Mouse (Mus musculus) cerebellum, adult 9-11 months (tissue): Measurements from ENCODE around the gene Hnrnpk.
"Not testable (repeated sequence)": the region's sequence is repeated elsewhere in the genome, so short reads cannot be mapped to it uniquely, and the experiment has no call there.

Source experiments
- DNase-seq: peaks from one replicate; pipeline ENCODE4 v3.0.0; 2022

Gene Hnrnpk

DNA sequence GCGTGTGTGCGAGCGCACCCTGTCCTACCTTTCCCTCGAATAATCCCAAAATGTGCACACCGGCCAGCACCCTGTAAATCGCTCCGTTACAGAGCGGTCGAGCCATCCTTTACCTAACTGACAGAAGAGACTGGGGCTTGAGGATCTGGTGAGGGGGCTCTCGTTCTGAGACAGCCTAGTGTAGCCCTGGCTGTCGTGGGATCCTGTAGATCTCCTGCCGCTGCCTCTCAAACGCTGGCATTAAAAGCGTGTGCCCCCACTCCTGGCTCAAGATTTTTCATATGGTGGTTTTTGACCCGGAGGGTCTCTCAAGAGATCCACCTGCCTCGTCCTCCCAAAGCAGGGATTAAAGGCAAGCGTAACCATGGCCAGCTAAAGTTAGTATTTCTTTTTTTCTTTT, at the start of gene Hnrnpk:
Gene Hnrnpk (minus strand): TSS at position 101 of the 400 bp plus-strand sequence.
- DNase-seq = not testable (repeated sequence)

DNA sequence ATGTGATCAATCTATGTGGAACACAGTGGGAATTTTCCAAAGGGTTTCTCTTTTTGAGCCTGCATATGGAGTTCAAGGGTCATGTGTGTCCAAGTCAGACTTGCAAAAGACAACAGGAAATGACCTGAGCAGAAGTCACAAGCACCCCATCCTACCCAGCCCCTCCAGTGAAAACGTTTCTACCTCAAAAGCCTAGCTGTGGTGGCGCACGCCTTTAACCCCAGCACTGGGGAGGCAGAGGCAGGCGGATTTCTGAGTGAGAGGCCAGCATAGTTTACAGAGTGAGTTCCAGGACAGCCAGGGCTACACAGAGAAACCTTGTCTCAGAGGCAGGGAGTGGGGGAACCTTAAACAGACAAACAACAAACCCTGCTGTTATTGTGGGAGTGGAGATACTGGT, 49.1 kb upstream of the Hnrnpk start:
- no peak for DNase-seq

DNA sequence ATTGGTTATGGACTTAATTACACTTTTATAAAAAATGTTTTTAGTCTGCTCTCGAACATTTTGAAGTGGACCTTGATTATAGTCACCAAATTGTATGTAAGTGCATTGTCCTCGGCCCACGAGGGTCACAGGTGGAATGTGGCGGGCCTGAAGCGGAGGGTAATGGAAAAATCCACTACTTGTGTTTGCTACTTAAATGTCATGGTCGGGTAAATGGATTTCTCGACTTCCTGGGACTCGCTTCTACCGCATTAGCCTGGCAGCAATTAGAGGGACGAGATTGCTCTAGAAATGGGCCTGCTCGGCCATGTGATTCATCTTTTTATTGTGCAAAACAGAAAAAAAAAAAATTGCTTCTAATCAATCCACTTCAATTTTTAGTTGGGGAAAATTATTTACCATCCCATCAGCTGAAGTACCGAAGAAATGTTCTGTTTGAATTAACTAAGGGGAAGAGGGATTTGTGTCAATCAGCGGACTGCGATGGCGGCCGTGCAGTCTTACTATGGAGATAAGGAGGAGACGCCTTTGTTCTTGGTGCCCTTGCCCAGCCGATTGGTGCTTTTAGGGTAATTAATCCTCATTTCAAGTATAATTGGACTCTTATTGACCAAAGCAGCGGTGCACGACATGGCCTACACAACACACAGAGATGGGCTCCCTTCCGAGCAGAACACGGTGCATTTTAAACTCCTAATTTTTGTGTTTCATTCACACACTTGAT, 47.5 kb upstream of the Hnrnpk start:
- DNase-seq = no peak

DNA sequence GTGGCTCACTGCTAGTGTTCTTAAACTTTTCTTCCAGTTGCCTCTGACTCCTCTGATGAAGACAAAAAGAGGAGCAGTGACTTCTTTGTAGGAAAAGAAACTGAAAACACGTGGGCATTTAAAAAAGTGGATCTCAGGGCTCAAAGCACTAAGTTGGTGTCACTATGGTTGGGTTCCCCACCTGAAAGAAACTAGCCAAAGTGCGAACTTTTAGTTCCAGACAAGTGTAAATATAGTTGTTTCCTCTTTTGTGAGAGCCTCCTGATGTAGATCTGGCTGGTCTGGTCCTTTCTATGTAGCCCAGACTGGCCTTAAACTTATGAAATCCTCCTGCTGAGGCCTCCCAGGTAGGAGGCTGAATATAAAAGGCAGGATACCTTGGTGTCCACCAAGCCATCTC, 43.4 kb upstream of the Hnrnpk start:
- DNase-seq = no peak

DNA sequence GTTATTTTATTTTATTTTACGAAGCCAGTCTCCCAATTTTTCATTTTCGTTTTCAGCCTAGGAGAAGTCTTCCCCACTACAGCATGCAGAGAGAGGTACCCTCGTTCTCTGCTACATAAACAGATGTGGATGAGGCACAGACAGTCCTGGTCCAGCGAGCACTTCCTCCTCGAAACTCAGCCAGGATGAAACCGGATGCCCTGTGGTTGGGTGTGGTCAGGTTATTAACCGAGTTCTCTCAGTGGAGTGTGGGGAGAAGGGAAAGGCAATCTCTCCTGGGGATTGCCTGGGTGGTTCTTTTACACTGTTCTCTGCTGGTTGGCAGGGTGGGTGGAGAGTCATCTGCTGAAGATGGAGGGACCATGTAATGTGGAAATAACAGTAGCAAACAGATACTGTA, 40.6 kb upstream of the Hnrnpk start:
- DNase-seq = no peak

DNA sequence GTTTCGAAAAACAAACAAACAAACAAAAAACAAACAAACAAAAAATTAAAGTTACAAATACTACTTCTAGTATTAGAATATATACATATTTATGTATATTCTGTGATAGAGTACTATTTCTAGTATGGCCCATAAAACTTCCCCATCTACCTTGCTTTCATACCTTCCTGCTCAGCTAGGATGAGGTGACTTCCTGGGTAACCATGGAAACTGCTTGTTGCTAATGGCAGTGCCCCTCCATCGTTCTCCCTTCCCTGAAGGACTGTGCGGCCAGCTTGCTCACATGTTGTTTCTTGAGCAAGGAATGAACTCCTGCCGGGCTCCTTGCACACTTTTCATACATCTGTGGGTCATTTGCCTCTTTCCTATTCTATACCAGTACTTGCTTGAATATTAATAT, 40.2 kb upstream of the Hnrnpk start:
- no peak for DNase-seq

DNA sequence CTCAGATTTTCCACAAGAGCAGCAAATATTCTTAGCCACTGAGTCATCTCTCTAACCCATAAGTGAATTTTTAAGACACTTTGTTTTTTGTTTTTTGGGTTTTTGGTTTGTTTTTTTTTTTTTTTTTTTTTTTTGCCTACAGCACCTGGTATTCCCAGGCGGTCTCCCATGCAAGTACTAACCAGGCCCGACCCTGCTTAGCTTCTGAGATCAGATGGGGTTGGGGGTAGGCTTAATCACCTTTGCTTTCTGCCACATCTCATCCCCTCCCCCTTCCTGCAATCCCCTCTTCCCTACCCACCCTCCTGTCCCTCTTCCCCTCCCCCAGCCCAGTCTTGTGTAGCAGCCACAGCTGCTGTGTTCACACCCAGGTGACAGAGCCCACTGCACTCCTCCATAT, 36.6 kb upstream of the Hnrnpk start:
- DNase-seq = no peak

DNA sequence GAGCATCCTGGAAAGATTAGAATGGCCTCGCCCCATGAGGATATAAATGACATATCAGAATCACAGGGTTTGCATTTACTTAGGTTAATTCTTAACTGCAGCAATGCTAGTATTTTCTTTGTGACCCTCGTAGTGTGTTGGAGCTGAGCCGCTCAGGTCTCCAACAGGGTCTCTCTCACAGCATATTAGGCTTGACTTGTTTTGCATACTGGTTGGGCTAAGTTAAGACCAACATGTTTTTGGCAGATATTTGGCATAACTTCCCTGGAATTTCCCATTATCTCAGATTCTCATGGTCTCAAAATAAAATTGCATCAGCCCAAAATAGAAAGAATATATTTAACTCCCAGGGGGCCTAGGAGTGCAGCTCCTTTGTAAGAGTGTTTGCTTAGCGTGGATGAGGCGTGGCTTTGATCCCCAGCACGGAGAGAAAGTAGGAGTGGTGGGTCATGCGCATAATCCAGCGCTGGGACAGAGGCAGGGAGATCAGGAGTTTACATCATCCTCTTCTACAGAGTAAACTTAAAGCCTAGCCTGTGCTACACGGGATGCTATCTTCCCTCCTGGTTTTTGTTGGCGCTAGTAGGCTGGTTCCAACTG, 20.0 kb upstream of the Hnrnpk start:
- no peak for DNase-seq

DNA sequence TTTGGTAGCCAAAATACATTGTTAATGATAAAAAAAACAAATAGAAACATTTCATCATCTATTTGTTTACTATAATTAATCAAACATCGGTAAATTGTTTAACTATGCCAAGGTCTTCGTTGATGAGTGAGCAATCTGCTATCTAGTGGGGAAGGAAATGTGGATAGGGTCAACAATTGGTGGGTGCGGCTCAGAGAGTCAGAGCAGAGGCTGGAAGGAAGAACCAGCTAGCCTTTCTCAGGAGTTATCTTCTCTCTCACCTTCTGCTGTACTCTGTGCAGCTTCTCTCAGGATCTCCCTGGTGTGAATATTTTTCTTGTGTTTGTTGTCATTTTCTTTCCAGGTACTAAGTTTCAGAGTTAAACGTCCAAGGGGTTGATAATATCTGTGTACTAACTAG, 19.1 kb upstream of the Hnrnpk start:
- no peak for DNase-seq

DNA sequence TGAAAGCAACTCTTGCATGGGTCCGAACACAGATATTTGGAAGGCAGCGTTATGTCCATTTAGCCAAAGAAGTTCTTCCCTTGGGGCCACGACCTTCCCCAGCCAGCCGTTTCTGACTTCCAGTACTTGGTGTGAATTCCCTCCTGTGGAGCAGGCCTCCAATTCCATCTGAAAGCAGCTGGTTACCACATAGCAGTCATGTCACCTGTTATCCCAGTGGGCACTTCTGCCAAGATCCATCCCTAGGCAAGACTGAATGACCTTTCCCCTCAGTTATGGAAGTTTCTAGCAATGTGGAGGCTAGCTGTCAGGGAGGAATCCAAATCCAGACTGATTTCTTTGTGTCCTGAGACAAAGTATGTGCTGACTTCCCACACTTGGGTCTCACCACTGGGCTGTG, 17.9 kb upstream of the Hnrnpk start:
- no peak for DNase-seq

DNA sequence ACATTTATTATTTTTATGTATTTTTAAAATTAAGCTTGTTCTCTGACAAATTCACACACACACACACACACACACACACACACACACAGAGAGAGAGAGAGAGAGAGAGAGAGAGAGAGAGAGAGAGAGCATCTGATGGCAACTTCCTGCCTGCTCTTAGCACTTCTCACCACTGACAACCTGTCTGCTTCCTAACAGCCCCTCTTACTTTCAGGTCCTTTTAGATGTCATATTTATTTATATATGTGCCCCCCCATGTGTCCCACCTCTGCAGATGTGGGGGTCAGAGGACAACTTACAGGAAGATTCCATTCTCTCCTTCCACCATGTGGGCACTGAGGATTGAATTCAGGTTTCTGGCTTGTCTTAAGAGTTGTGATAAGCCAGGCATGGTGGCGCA, 16.1 kb upstream of the Hnrnpk start:
- DNase-seq = no peak

DNA sequence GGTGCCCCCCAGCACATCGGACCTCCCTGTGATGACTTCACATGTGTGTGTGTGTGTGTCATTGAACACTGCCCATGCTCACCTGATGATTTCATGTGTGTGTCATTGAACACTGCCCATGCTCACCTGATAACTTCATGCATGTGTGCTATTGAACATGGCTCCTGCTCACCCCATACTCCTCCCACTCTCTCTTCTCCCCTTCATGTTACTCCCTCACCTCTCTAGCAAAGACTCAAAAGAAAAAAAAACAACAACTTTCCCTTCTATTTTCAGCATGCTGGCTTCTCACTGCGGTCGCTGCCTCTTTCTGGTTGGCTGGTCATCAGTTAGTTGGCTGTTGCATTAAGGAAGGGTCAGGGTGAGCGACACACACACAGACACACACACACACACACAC, 15.5 kb upstream of the Hnrnpk start:
- no peak for DNase-seq

DNA sequence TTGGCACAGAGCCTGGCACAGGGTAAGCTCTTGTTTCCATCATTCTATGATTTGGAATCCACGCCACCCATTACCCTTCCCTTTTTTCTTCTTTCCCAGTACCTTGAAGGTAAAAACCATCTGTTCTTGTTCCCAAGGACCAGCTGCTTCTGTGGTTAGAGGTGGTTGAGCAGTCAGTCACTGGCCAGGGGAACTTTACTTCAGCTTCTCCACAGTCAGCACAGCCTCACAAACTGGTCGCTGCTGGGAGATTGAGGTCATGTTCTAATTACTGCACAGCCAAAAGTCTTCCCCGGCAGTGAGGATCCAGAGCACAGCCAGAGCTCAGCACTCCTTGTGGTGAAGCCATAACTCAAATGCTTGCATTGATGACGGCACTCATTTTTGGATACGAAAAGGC, 12.7 kb upstream of the Hnrnpk start:
- no peak for DNase-seq

DNA sequence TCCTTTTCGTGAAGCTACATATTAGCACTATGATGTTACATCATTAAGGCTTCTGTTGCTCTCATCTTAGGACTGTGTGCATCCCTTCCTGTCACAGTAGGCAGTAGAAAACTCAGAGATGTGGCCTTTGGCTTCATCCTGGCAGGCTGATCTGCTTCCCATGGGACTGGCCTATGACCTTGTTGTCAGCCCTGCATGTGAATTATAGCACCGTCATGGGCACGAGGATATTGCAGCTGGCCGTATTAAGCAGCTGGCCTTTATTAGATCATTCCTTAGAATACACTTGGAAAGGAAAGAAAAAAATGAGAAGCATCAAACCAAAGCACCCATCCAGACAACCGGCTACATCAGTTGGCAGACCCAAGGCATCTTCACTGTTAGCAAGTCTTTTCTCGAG, 12.2 kb upstream of the Hnrnpk start:
- DNase-seq = no peak

DNA sequence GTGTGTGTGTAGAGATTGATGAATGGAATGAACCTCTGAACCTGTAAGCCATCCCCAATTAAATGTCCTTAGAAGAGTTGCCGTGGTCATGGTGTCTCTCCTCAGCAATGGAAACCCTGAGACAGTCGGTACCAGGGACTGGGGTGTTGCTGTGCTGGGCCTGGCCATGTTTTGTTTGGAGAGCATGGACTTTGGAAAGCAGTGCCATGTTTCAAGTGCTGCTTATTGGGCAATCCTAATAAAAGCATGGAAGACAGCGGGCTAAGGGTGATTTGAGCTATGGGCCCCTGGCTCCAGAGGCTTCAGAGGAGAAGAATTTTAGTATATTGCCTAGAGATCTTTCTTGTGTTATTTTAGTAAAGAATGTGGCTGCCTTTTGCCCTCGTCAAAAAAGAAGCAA, 7.9 kb upstream of the Hnrnpk start:
- DNase-seq = no peak

DNA sequence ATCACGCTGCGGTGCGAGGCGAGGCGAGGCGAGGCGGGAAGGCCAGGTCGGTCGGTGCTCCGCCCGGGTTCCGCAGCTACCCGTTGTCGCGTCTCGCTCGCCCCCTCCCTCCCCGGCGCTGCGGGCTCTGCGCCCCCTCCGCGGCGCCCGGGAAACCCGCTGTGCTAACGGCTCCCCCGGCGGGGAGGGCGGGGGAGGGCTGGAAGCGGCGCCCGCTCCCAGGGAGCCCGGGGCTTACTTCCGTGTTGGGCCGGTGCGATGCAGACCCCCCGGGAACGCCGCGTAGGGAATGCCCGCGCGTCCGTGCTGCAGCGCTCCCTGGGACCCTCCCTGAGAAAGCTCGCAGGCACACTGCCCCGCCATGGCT, 416 bp downstream of the Hnrnpk start:
- DNase-seq = no peak

DNA sequence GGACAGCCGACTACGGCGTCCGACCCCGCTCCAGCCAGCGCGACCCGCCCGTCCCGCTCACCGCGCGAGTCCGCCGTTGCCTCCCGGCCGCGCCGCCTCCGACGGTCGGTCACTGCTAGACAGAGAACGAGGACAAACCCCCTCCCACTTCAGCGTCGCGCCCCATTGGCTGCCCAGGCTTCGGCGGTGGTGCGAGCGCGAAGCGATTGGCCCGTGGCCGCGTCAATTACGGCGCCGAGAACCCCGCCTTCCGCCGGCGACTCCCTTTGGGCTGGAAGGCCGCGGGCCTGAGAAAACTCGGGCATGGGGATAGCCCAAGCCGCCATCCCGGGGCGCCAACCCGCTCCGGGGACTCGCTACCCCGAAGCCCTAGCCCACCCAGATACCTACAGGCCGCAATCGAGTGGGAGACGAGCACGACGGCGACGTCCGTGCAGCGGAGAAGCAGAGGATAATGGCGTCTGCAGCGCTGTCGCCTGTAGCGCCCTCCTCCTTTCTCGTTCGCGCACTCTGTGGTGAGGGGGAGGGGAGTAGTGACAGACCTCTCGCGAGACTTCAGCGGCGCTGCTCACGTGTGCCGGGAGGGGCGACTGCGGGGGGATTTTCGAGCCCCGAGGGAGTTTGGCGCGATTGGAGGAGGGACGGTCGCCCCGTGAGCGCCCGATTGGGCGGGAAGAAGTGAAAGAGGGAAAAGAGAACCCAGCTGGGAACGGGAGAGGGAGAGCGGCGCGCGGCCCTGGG, 970 bp downstream of the Hnrnpk start, which contains the start of gene Rmi1:
Gene Rmi1 (plus strand): TSS at position 246 of the 741 bp plus-strand sequence.
- peak; percentile 97 for DNase-seq

DNA sequence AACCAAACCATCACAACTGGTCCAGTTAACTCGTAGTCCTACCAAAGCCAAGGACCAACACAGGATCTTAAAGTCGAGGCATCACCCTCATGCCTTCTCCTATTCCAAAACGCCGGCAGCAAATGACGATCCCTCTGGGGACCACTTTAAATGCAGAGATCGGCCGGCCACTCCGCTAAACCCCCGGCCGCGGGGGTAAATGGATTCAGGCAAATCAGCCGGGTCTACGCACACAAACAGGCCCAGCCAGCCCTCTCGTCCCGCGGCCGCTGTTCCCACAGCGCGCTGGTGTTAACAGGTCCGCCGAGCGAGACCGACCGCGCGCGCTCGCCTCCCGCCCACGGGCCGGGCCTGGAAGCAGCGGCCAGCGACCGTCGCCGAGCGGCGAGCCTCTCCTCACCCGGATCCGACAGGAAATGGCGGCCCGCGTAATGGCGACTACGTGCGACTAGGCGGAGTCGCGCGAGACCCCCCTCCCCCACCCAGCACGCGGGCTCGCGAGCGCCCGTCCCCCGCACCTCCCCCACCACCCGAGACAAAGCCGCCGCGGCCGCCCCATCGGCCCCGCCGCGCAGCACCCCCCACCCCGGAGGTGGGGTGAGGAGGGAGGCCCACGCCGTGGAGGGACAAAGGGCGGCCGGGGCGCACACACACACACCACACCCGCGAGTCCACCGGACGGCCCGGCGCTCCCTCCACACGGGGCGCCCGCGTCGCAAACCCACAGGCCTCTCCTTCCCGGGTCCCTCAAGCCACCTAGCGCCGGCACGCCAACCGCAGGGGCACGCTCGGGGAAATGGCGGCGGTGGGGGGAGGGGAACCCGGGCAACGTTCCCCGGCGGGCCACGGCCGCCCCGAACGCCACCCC, 1.8 kb downstream of the Hnrnpk start:
- DNase-seq = no peak

DNA sequence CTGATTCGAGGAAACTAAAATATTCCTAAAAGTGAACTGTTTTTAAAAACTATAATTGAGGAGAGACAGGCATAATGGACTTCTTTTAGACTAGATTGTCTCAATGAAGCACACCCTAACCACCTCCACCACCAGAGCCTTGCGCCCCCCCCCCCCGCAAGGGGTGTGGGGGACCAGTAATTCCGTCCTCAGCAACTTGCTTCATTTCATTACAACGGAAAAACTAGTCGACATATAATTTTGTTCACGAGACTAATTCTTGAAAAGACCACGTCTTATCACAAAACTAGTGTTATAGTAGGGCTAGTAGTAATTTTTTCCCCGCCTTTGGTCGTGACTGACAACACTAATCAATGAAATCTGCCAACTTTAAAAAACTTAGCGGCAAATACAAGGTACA, 2.6 kb downstream of the Hnrnpk start:
- no peak for DNase-seq

DNA sequence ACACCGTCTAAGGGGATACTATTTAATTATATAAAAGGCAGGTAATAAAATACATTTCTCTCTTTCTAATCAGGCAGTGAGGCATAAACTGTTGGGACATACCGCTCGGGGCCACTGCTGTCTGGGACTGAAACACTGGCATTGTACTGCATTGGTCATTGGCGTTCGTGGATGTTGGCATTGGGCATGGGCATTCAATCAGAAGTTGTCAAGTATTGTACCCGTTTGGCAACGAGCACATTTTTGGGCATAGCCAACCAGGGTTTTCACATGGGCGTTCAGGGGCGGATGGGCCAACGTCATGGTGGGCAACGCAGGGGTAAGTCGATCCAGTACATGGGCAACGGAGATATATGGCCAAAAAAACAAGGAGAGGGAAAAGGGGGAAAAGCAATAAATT, 5.5 kb downstream of the Hnrnpk start:
- no peak for DNase-seq

DNA sequence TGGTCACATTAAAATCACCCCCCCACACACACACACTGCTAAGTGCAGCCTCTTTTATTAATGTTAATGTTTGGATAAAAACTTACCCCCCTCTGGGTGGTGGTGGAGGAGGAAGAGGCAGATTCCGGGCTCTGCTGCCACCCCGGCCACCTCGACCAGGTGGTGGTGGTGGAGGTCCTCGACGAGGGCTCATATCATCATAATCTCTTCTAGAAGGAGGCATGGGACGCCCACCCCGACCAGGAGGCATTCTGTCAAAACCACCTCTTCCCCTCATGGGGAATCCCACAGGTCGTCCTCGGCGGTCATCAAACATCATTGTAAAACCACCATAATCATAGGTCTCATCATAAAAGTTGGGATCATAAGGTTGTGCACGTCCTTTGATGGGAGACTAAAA, 8.8 kb downstream of the Hnrnpk start:
- not testable (repeated sequence) for DNase-seq

DNA sequence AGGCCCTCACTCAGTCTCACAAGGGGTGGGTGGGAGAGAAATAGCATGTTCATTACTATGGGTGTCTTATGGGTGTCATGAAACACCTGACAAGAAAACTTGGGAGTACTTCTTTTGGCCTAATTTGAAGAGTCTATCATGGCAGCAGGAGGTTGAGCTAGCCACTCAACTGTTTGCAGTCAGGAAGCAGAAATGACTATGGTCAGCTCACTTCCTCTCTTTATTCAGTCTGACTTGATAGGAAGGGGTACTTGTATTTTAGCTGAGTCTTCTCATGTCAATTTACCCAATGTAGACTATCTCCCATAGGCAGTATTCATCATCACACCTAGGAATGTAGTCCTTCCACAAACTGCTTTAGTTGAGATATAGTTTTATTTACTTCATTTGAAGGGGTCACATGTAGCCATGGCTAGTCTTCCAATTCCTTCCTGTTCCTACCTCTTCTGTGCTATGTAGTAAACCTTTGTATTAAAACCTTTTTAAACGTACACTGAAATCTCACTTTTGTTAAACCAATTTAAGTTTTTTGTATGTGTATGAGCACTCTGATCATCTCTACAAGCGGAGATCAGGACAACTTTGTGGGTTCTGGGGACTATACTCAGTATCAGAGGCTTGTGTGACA, 13.7 kb downstream of the Hnrnpk start:
- DNase-seq = no peak

DNA sequence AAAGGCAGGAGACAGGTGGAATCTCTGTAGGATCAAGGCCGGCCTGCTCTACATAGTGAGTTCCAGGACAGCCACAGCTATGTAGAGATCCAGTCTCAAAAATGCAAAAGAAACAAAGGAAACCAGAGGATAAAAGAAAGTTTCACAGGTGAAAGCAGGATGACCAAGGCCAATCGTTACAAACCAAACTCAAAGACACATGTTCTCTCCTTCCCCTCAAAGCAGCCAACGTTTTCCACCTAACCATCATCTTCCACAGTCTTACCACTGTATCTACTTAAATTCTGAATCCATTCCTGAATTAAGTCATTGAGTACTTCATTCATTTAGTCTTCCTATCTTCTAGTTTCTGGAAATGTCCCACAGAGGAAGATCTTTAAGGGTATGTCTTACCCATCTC, 14.8 kb downstream of the Hnrnpk start:
- DNase-seq = no peak
